Mouse (Mus musculus) kidney, postnatal 0 days (tissue): ENCODE measurements around the gene Lipm. TPM values are rescaled to one million over a fixed set of nuclear protein-coding genes. Genes with fewer than 3 reads are reported as not detected.

Experiments
- ATAC-seq: fragments of 200-750 bp; cut with Nextera tagmentation; replicated peaks from 2 replicates; pipeline ENCODE4 v1.8.0; 2017; ENCODE audit warnings: low read depth, moderate number of reproducible peaks, moderate TSS enrichment, moderate library complexity; ENCODE audit not compliant: low FRiP score
- DNase-seq: peaks from one replicate; pipeline ENCODE4 v3.0.0-alpha.2; 2016; ENCODE audit warnings: low spot score
- H3K27ac ChIP-seq: fragments of 300-500 bp; sonication (generic); 2 replicates; pipeline ENCODE4 v1.5.1; 2014; ENCODE audit warnings: mild to moderate bottlenecking
- H3K27me3 ChIP-seq: fragments of 300-500 bp; sonication (generic); 2 replicates; pipeline ENCODE4 v1.6.1; 2014; ENCODE audit warnings: low read length, mixed read lengths; ENCODE audit not compliant: insufficient read depth
- H3K36me3 ChIP-seq: fragments of 300-500 bp; sonication (generic); 2 replicates; pipeline ENCODE4 v1.6.1; 2014; ENCODE audit warnings: low read length, mixed read lengths; ENCODE audit not compliant: insufficient read depth
- H3K4me1 ChIP-seq: fragments of 300-500 bp; sonication (generic); replicated peaks from 2 replicates; pipeline ENCODE4 v1.6.1; 2014; ENCODE audit warnings: antibody characterized with exemption, low read length, mixed read lengths; ENCODE audit not compliant: insufficient read depth
- H3K4me2 ChIP-seq: fragments of 300-500 bp; sonication (generic); 2 replicates; pipeline ENCODE4 v1.6.1; 2014; ENCODE audit warnings: mild to moderate bottlenecking, low read length, moderate library complexity, mixed read lengths
- H3K4me3 ChIP-seq: fragments of 300-500 bp; sonication (generic); replicated peaks from 2 replicates; pipeline ENCODE4 v1.5.1; 2014; ENCODE audit warnings: low read depth, low read length
- H3K9ac ChIP-seq: fragments of 300-500 bp; sonication (generic); 2 replicates; pipeline ENCODE4 v1.6.1; 2014; ENCODE audit warnings: low read depth, low read length
- H3K9me3 ChIP-seq: fragments of 300-500 bp; sonication (generic); replicated peaks from 2 replicates; pipeline ENCODE4 v1.6.1; 2016; ENCODE audit warnings: low read length, inconsistent platforms, mixed read lengths
- CTCF ChIP-seq: IDR thresholded peaks from 2 replicates; pipeline ENCODE4 v1.5.1; 2016; ENCODE audit warnings: antibody characterized with exemption, low read depth, mild to moderate bottlenecking, moderate library complexity
- WGBS: fragments of 180-500 bp; shearing (Covaris S2); extraction: QIAGEN DNeasy Blood & Tissue Kit; methylation state at CpG from one replicate; pipeline ENCODE4 v1.1.7; 2014; 5-methylcytosine and 5-hydroxymethylcytosine counted together
- polyA plus RNA-seq: library from polyadenylated mRNA; unstranded; fragments of >200 nt; fragmentation: Nextera tagmentation; extraction: Ambion mirVana; gene quantifications from 2 replicates; pipeline ENCODE4 v1.2.1, GENCODE M21; 2015

The Lipm gene
- polyA plus RNA-seq, 1 experiment from 2014 or later: not detected

DNA sequence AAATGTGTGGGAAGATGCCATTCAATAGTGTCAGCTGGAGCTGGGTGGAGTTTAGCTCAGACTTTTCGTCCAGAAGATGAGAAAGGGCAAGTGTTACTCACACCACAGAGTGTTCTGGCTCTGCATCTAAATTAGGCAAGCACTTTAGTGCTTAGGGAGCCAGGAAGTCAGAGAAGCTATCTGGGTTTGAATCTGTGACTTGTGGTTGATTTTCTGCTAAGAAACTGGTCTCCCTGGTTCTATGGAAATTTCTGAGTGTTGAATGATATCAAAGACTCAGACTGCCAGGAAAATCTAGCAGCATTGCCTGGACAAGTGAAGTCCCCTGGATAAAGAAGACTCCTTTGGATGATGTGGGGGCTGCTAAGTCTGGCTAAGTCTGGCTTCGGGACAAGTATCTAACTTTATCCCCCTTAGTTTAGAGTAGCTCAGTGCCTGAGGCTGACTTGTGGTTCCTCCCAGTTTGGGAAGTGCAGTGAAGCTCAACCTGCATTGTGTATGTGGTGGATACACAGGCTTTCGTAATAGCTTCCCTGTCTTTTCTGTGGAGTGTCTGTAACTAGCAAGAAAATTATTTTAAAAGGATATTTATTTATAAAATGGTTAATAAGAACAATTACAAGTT lies 19.5 kb downstream of the Lipm start:
- Histone ChIP-seq H3K4me1 (no peaks in the 10 kb centered on the region), H3K36me3 (no peaks in the 10 kb centered on the region), H3K4me2 (no peak overlapping the region), H3K27ac (no peak overlapping the region), H3K9ac (no peak overlapping the region), H3K27me3 (no peaks in the 10 kb centered on the region), H3K4me3 (no peak overlapping the region), H3K9me3 (no peaks in the 10 kb centered on the region)
- WGBS: 49% methylated on average over 3 of the region's 3 CpGs
- no peak for ATAC-seq
- TF ChIP-seq CTCF: no peak
- DNase-seq: no peak

DNA sequence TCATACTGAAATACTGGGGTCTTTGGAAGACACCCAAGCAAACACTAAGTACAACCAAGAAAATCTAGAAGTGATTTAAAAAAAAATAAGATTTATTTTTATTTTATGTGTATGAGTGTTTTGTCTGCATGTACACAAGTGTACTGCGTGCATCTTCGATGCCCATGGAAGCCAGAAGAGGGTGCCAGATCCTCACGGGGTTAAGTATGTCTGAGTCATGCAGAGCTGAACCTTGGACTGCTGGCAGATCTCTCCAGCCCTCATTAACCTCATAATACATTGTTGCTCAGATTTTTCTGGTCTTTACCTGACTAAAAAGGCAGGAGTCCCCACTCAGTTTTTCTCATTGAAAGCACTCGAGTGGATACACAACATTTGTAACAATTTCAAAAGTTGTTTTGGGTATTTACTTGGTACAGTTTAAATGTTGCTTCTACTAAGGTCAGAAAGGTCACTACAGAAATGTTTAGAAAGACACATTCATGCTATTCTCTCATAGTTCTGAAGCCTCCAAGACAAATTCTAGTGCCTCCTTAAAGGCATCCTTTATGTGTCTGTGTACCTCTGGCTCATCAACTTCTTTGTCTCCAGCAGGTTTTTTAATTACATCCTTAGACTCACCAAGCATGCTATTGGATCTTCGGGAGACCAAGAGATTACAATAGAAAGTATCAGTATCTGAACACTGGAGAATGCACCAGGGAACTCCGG lies 38.1 kb downstream of the Lipm start:
- peak; percentile 19; the same call in 1 of the 2 replicates for TF ChIP-seq CTCF
- H3K27ac ChIP-seq: no peak overlapping the region
- no peak overlapping the region for H3K4me3 ChIP-seq
- WGBS: 84% methylated on average over 6 of the region's 6 CpGs
- H3K27me3 ChIP-seq: no peaks in the 10 kb centered on the region
- H3K9ac ChIP-seq: no peak overlapping the region
- no peak overlapping the region for H3K4me2 ChIP-seq
- ATAC-seq: no peak
- no peaks in the 10 kb centered on the region for H3K36me3 ChIP-seq
- no peak for DNase-seq
- no peaks in the 10 kb centered on the region for H3K9me3 ChIP-seq
- H3K4me1 ChIP-seq: no peaks in the 10 kb centered on the region

DNA sequence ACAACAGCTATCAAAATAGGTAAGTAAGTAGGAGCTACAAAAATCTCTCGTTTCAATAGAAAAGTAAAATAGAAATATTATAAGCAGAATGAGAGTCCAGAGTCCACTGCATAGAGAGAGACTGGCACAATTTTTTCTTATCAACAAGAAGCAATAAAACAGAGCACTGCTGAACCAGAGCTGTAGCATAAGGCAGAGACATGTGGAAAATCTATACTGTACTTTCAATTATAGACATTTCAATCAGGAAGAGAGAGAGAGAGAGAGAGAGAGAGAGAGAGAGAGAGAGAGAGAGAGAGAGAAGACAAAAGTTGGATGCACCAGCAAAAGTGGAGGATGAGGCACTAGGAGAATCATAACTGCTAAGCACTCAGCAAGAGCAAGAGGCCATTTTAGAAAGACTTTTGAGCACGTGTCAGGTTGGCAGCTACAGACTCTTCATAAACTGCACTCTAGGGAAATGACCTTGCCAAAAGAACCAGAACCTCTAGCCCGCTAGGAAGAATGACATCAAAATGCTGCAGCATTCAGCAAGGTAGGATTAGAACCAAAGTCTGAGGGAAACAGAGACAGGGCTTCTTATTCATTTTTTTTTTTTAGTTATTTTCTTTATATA lies 38.8 kb downstream of the Lipm start:
- no peak overlapping the region for H3K4me2 ChIP-seq
- H3K4me1 ChIP-seq: no peaks in the 10 kb centered on the region
- H3K36me3 ChIP-seq: no peaks in the 10 kb centered on the region
- H3K27ac ChIP-seq: no peak overlapping the region
- H3K9ac ChIP-seq: no peak overlapping the region
- H3K27me3 ChIP-seq: no peaks in the 10 kb centered on the region
- 82% methylated on average over 3 of the region's 3 CpGs for WGBS
- TF ChIP-seq CTCF: no peak
- H3K9me3 ChIP-seq: no peaks in the 10 kb centered on the region
- ATAC-seq (no peak), DNase-seq (no peak)
- no peak overlapping the region for H3K4me3 ChIP-seq

DNA sequence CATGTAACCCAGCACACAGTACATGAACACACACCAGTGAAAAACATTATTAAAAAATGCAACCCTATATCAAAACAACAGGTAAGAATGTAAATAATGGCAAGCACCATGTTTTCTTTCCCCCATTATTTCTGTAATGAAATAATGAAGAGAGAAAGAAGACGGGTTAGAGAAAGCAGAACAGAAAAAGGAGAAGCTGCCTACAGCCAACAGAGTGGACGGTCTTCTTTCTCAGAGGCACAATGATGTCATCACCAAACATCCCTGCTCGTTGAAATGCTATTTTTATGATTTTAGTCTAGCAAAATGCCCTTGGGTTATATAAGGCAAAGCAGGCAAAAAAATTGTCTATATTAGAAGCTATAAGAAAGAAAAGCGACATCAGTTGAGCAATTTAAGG lies 47.7 kb downstream of the Lipm start:
- Histone ChIP-seq H3K27me3 (no peaks in the 10 kb centered on the region), H3K9me3 (no peaks in the 10 kb centered on the region), H3K27ac (no peak overlapping the region), H3K36me3 (no peaks in the 10 kb centered on the region), H3K4me1 (no peaks in the 10 kb centered on the region), H3K4me3 (no peak overlapping the region), H3K4me2 (no peak overlapping the region), H3K9ac (no peak overlapping the region)
- WGBS: 84% methylated on average over 4 of the region's 4 CpGs
- no peak for TF ChIP-seq CTCF
- DNase-seq (no peak), ATAC-seq (no peak)

DNA sequence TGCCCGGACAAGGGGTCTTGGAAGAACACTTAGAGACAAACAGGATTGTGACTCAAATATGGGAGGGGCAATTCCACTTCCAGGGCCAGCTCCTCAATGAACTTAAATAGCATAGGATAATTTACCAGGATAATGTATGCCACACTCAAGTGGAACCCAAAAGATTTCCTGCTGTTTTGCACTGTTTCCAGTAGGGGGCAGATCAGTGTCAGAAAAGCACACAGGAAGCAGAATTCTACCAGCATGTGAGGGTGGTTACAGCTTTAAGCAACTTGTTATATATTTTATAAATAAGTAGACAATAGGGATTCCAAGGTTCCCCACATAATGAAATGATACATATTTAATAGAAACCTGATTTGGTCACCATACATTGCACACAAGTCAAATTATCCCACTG lies 51.2 kb downstream of the Lipm start:
- Histone ChIP-seq H3K36me3 (no peaks in the 10 kb centered on the region), H3K9ac (no peak overlapping the region), H3K4me1 (no peaks in the 10 kb centered on the region), H3K4me2 (no peak overlapping the region), H3K4me3 (no peak overlapping the region), H3K27ac (no peak overlapping the region), H3K27me3 (no peaks in the 10 kb centered on the region), H3K9me3 (no peaks in the 10 kb centered on the region)
- no peak for ATAC-seq
- WGBS: 82% methylated on average over 1 of the region's 1 CpGs
- peak; percentile 61 for DNase-seq
- peak; percentile 69 for TF ChIP-seq CTCF

DNA sequence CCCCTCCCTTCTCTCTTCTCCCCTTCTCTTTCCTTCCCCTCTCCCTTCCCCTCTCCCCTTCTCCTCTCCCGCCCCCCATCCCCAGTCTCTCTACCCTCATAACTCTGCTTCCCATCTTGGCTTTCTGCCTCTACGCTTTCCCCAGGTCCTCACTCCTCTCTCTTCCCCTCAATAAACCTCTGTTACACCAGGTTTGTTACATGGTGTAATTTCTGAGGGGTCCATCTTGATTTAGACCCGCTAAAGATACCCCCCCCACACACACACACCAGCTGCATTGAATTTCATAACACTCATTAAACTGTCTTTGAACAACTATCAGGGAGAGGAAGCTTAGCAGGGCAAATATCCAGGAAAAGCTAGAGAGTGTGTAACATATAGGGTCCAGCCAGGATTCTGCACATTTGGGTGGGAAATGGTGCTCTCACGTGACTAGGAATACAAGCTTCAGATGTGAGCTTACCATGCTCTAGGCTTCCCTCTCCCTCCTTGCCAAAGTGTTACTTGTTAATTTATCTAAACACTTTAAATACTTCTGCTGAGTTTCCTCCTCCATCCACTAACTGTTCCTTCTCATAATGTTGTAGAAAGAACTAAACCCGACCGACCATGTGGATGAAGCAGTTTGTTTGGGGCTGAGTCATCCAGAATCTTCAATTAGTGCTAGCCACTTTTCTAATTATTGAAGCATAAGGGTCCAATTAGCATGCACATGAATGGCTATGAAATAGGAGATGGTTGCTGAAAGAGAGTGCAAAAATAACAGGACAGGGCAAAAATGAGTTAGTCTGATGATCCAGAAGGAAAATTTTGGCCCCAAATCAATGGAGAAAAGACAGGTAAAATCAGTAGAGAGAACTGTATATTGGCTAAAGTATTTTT lies 52.8 kb downstream of the Lipm start:
- no peaks in the 10 kb centered on the region for H3K36me3 ChIP-seq
- DNase-seq (peak; percentile 61), ATAC-seq (peak; percentile 68; the same call in 1 of the 2 replicates)
- 52% methylated on average over 6 of the region's 6 CpGs for WGBS
- no peak overlapping the region for H3K27ac ChIP-seq
- H3K27me3 ChIP-seq: no peaks in the 10 kb centered on the region
- H3K4me2 ChIP-seq: no peak overlapping the region
- H3K9me3 ChIP-seq: no peaks in the 10 kb centered on the region
- TF ChIP-seq CTCF: no peak
- H3K4me3 ChIP-seq: no peak overlapping the region
- no peaks in the 10 kb centered on the region for H3K4me1 ChIP-seq
- no peak overlapping the region for H3K9ac ChIP-seq
